Mouse (Mus musculus): ENCODE results near the gene Cd55. TPM values are rescaled to one million over a fixed set of nuclear protein-coding genes. Genes with fewer than 3 reads are reported as not detected.
"Not testable (repeated sequence)": the region's sequence is repeated elsewhere in the genome, so short reads cannot be mapped to it uniquely, and the experiment has no call there.

Cd55 gene
- polyA plus RNA-seq, 1 experiment from 2014 or later: 5.9 TPM

DNA sequence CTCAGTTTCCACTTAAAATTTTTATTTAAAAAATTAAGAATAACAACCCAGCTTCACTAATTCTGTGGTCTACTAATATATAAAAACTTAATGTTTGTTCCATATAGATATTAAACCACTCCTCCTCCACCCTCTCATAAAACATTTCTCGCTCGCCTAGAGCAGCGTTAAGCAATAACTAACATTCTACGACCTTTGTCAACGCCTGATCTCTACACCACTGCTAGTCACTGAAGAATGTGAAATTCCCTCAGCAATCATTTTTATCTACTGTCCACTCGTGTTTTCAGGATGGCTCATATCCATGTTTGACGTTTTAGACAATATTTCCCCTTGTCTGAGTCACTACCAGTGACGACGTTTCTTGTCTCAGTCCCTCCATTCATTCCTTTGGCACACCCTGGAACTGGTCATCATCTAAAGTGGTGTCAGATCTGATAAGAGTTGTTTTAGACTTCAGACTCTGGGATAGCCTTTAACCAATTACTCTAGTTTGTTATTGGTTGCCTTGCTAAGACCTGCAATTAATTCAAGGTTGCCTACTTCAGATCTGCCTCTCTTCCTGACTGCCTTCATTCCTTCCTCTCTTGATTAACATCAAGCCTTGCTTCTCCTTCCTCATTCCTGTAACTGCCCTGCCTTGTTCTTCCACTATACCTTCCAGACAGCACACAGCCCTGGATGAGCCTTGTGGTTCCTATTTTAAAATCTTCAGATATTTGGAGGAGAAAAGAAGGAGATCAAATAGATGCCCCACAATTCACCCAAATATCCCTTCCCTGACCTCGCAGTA lies 23.5 kb upstream of the Cd55 start:
- no peak for ATAC-seq
- Histone ChIP-seq H3K4me3 (replicated peaks; ENCODE audit: low read length) (no peak overlapping the region), H3K27ac (ENCODE audit: low read length) (no peak overlapping the region), H3K9ac (replicated peaks; ENCODE audit: low read depth, low read length) (no peak overlapping the region), H3K4me1 (replicated peaks; ENCODE audit: control insufficient read depth, insufficient read depth, low read length) (no peaks in the 10 kb centered on the region), H3K27me3 (replicated peaks; ENCODE audit: control insufficient read depth, insufficient read depth, low read length) (no peaks in the 10 kb centered on the region), H3K9me3 (ENCODE audit: control insufficient read depth, low read length) (peaks cover 3% of the 10 kb centered on the region; the same call in 1 of the 2 replicates), H3K4me2 (ENCODE audit: low read length) (no peak overlapping the region), H3K36me3 (ENCODE audit: control insufficient read depth, insufficient read depth) (no peaks in the 10 kb centered on the region)
- WGBS: 90% methylated on average over 10 of the region's 10 CpGs

DNA sequence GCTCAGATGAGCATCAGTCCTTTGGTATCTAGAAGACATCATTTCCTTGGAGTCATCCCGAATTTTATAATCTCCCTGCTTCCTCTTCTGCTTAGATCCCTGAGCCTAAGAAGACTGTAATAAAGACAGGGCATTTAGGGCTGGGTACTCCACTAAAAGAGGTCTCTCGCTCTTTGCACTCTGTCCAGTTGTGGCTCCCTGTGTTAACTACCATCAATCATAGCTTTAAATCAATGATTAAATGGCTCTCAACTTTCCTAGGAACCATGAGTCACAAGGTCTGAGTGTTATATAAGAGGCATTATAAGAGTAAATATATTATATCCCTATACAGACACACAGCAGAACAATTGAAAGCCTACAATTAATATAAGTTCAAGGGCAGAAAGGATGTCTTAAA lies 22.8 kb upstream of the Cd55 start:
- 88% methylated on average over 2 of the region's 2 CpGs for WGBS

DNA sequence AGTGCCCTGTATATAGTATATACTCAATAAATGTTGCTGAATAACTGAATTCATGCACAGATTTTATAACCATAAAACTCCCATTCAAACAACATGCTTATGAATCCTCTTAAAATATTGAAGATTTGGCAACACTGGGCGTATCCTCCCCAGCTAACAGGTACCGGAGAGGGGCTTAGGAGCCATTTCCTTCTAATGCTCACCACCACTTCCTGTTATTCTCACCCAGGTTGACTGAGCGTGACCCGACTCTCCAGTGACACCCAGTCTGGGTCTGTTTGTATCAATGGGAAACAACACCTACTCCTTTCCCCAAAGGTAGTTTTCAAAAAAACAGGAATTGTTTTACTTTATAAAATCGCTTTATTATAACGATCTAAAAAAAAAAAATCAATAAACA lies 12.4 kb upstream of the Cd55 start:
- no peaks in the 10 kb centered on the region for H3K9me3 ChIP-seq (ENCODE audit: control insufficient read depth, low read length)
- H3K27me3 ChIP-seq (replicated peaks; ENCODE audit: control insufficient read depth, insufficient read depth, low read length): no peaks in the 10 kb centered on the region
- ATAC-seq: no peak
- no peaks in the 10 kb centered on the region for H3K4me1 ChIP-seq (replicated peaks; ENCODE audit: control insufficient read depth, insufficient read depth, low read length)
- no peak overlapping the region for H3K4me2 ChIP-seq (ENCODE audit: low read length)
- H3K9ac ChIP-seq (replicated peaks; ENCODE audit: low read depth, low read length): no peak overlapping the region
- 91% methylated on average over 6 of the region's 6 CpGs for WGBS
- no peaks in the 10 kb centered on the region for H3K36me3 ChIP-seq (ENCODE audit: control insufficient read depth, insufficient read depth)
- H3K4me3 ChIP-seq (replicated peaks; ENCODE audit: low read length): no peak overlapping the region
- no peak overlapping the region for H3K27ac ChIP-seq (ENCODE audit: low read length)

More for the DNA sequence above, 22.8 kb upstream of the Cd55 start:
- no peak overlapping the region for H3K9ac ChIP-seq (replicated peaks; ENCODE audit: low read depth, low read length)
- ATAC-seq: no peak
- no peaks in the 10 kb centered on the region for H3K4me1 ChIP-seq (replicated peaks; ENCODE audit: control insufficient read depth, insufficient read depth, low read length)
- no peaks in the 10 kb centered on the region for H3K27me3 ChIP-seq (replicated peaks; ENCODE audit: control insufficient read depth, insufficient read depth, low read length)
- no peaks in the 10 kb centered on the region for H3K36me3 ChIP-seq (ENCODE audit: control insufficient read depth, insufficient read depth)
- H3K4me2 ChIP-seq (ENCODE audit: low read length): no peak overlapping the region
- H3K4me3 ChIP-seq (replicated peaks; ENCODE audit: low read length): no peak overlapping the region
- peaks cover 3% of the 10 kb centered on the region; the same call in 1 of the 2 replicates for H3K9me3 ChIP-seq (ENCODE audit: control insufficient read depth, low read length)
- H3K27ac ChIP-seq (ENCODE audit: low read length): no peak overlapping the region

DNA sequence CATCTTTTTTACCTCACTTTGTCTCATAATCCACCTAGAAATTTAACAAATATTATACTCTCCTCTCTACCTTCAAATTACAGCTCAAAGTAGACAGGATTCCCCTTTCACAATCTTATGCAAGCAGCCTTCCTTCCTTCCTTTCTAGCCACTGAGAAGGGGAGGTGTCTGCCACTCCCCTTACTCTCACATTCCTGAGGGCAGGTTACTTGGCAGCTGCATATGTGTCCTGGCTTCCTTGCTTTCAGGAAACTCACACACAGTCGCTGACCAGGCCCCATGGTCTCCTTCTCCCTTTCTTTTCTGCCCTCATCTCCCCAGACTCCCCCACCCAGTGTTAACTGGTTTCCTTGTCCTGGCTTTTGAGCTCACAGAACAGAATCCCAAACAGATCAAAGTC lies 11.7 kb upstream of the Cd55 start:
- Histone ChIP-seq H3K9me3 (ENCODE audit: control insufficient read depth, low read length) (no peaks in the 10 kb centered on the region), H3K4me3 (replicated peaks; ENCODE audit: low read length) (no peak overlapping the region), H3K27ac (ENCODE audit: low read length) (no peak overlapping the region), H3K36me3 (ENCODE audit: control insufficient read depth, insufficient read depth) (no peaks in the 10 kb centered on the region), H3K9ac (replicated peaks; ENCODE audit: low read depth, low read length) (no peak overlapping the region), H3K27me3 (replicated peaks; ENCODE audit: control insufficient read depth, insufficient read depth, low read length) (no peaks in the 10 kb centered on the region), H3K4me2 (ENCODE audit: low read length) (no peak overlapping the region), H3K4me1 (replicated peaks; ENCODE audit: control insufficient read depth, insufficient read depth, low read length) (no peaks in the 10 kb centered on the region)
- WGBS: 27% methylated on average over 1 of the region's 1 CpGs
- no peak for ATAC-seq

DNA sequence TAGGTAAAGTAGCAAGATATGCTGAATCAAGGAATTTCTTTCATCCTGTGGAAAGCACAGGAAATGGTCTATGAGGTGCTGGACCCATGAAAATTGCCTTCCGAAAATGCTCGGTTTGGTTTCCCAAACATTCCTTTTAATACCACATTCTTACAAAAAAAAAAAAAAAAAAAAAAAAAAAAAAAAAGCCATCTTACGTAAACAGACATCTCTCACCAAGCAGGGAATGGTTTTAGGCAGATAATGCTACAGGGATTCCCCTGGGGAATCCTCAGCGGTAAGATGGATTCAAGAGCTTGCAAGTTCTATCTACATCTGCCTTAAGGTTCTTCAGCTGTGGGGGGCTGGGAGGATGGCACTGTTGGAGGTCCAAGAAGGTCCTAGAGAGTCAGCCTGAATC lies 7.5 kb upstream of the Cd55 start:
- Histone ChIP-seq H3K27ac (ENCODE audit: low read length) (no peak overlapping the region), H3K27me3 (replicated peaks; ENCODE audit: control insufficient read depth, insufficient read depth, low read length) (no peaks in the 10 kb centered on the region), H3K9ac (replicated peaks; ENCODE audit: low read depth, low read length) (no peak overlapping the region), H3K4me1 (replicated peaks; ENCODE audit: control insufficient read depth, insufficient read depth, low read length) (no peaks in the 10 kb centered on the region), H3K4me2 (ENCODE audit: low read length) (no peak overlapping the region), H3K36me3 (ENCODE audit: control insufficient read depth, insufficient read depth) (no peaks in the 10 kb centered on the region), H3K9me3 (ENCODE audit: control insufficient read depth, low read length) (no peaks in the 10 kb centered on the region), H3K4me3 (replicated peaks; ENCODE audit: low read length) (no peak overlapping the region)
- ATAC-seq: no peak
- WGBS: 89% methylated on average over 4 of the region's 4 CpGs

DNA sequence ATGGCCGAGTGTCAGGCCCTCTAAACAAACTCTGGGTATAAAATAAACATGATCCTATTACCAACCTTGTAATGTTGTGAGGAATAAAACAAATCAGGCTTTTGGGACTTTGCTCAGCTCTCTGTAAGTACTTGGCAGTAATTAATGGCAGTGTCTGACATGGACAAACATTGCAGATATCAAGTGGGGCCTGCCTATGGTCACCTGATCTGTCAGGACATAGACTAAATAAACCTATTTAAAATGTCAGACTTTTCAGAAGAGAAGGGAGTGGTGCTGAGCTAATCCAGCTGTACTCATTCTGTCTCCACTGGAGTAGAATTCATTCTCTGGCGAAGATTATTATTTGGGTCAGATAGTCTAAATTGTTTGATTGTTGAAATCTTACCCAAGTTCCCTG lies 4.9 kb upstream of the Cd55 start:
- H3K4me1 ChIP-seq (replicated peaks; ENCODE audit: control insufficient read depth, insufficient read depth, low read length): no peaks in the 10 kb centered on the region; the same call in 1 of the 2 replicates
- ATAC-seq: no peak
- H3K36me3 ChIP-seq (ENCODE audit: control insufficient read depth, insufficient read depth): no peaks in the 10 kb centered on the region
- no peak overlapping the region for H3K4me3 ChIP-seq (replicated peaks; ENCODE audit: low read length)
- H3K9ac ChIP-seq (replicated peaks; ENCODE audit: low read depth, low read length): no peak overlapping the region
- H3K9me3 ChIP-seq (ENCODE audit: control insufficient read depth, low read length): no peaks in the 10 kb centered on the region
- H3K27me3 ChIP-seq (replicated peaks; ENCODE audit: control insufficient read depth, insufficient read depth, low read length): no peaks in the 10 kb centered on the region
- no peak overlapping the region for H3K27ac ChIP-seq (ENCODE audit: low read length)
- no peak overlapping the region for H3K4me2 ChIP-seq (ENCODE audit: low read length)
- 68% methylated on average over 2 of the region's 2 CpGs for WGBS

DNA sequence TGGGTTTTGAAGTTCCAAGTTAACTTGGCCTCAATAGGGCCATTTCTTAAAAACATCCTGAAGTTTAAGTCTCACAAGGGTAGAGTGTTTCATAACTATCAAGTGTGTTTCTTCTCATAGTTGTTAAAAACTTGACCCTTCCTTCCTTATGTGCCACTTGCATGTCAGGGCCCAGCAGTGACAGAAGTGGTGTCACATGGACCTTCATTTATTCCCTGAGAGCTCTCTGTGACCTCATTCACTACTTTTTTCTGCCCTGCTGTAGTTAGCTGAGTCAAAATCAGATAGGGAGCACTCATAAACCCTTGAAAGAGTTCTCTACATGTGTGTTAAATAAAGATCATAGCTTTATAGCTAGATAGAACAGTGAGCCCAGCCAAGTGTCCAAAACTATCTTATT lies 1.6 kb upstream of the Cd55 start:
- H3K4me2 ChIP-seq (ENCODE audit: low read length): no peak overlapping the region

DNA sequence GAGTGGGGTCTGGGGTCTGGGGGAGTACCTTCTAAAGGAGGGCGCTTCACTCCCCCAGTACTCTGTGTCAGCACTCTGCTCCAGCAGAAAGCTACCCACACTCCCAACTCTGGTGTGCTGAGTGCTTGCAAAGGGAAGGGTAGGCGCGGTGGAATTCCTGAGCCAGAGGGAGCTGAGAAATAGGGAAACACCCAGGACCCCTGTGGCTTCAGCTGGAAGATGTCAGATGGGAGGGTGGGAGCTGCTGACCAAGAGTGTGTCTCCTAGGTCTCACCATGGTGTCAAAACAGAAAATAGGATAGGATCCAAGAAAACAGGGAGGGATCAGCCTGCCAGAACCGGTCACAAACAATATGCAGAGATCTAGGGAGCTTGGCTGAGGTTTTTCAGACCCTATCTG lies 323 bp upstream of the Cd55 start:
- Histone ChIP-seq H3K9me3 (ENCODE audit: control insufficient read depth, low read length) (no peaks in the 10 kb centered on the region), H3K4me1 (replicated peaks; ENCODE audit: control insufficient read depth, insufficient read depth, low read length) (peaks cover 4% of the 10 kb centered on the region; the same call in 1 of the 2 replicates), H3K9ac (replicated peaks; ENCODE audit: low read depth, low read length) (peak overlapping the region; percentile 61), H3K27ac (ENCODE audit: low read length) (no peak overlapping the region), H3K27me3 (replicated peaks; ENCODE audit: control insufficient read depth, insufficient read depth, low read length) (no peaks in the 10 kb centered on the region), H3K4me3 (replicated peaks; ENCODE audit: low read length) (peak overlapping the region; percentile 70), H3K4me2 (ENCODE audit: low read length) (peak overlapping the region; percentile 76), H3K36me3 (ENCODE audit: control insufficient read depth, insufficient read depth) (no peaks in the 10 kb centered on the region)
- 2% methylated on average over 4 of the region's 4 CpGs for WGBS
- ATAC-seq: peak; percentile 88

More for the DNA sequence above, 1.6 kb upstream of the Cd55 start:
- Histone ChIP-seq H3K36me3 (ENCODE audit: control insufficient read depth, insufficient read depth) (no peaks in the 10 kb centered on the region), H3K27me3 (replicated peaks; ENCODE audit: control insufficient read depth, insufficient read depth, low read length) (no peaks in the 10 kb centered on the region), H3K4me3 (replicated peaks; ENCODE audit: low read length) (no peak overlapping the region), H3K9me3 (ENCODE audit: control insufficient read depth, low read length) (no peaks in the 10 kb centered on the region), H3K27ac (ENCODE audit: low read length) (no peak overlapping the region), H3K9ac (replicated peaks; ENCODE audit: low read depth, low read length) (no peak overlapping the region), H3K4me1 (replicated peaks; ENCODE audit: control insufficient read depth, insufficient read depth, low read length) (peaks cover 4% of the 10 kb centered on the region; the same call in 1 of the 2 replicates)
- ATAC-seq: no peak

DNA sequence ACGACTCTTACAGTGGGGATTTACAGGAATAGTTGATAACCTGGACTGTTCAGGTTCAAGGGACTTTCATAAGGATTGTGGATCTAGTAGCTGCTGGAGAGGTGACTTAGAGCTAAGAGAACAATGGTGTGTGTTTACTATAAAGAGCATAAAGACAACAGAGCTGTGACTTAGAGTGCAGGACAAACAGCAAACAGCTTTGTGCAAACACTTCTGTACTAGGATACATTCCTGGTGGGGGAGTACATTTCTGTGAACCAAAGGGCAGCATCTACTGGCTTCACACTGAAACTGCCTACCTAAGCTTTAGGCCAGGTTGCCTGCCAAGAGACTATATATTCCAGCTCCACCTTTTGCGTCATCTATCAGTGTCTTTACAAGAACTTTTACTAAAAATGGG lies 7.4 kb downstream of the Cd55 start:
- Histone ChIP-seq H3K9me3 (ENCODE audit: control insufficient read depth, low read length) (no peaks in the 10 kb centered on the region), H3K4me2 (ENCODE audit: low read length) (no peak overlapping the region), H3K27me3 (replicated peaks; ENCODE audit: control insufficient read depth, insufficient read depth, low read length) (no peaks in the 10 kb centered on the region), H3K27ac (ENCODE audit: low read length) (no peak overlapping the region), H3K4me3 (replicated peaks; ENCODE audit: low read length) (no peak overlapping the region), H3K36me3 (ENCODE audit: control insufficient read depth, insufficient read depth) (no peaks in the 10 kb centered on the region), H3K9ac (replicated peaks; ENCODE audit: low read depth, low read length) (no peak overlapping the region), H3K4me1 (replicated peaks; ENCODE audit: control insufficient read depth, insufficient read depth, low read length) (no peaks in the 10 kb centered on the region)
- WGBS: 94% methylated on average over 2 of the region's 2 CpGs
- no peak for ATAC-seq

DNA sequence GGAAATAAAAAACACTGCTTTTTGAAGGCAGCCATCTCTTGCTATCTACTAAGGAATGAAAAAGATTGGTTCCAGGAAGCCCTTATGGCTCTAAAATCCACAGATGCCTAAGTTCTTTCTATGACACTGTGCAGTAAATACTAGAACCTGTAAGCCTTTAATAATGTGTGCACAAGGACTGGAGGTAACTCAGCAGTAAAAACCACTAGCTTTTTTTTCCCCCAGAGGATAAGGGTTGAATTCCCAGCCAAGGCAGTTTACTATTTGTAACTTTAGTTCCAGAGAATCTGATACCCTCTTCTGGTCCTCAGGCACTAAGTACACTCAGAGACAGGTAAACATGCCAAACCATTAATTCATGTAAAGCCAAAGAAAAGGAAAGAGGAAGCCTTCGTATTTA lies 19.6 kb downstream of the Cd55 start:
- not testable (repeated sequence) for H3K9ac ChIP-seq (replicated peaks; ENCODE audit: low read depth, low read length); H3K4me1 ChIP-seq (replicated peaks; ENCODE audit: control insufficient read depth, insufficient read depth, low read length); H3K27me3 ChIP-seq (replicated peaks; ENCODE audit: control insufficient read depth, insufficient read depth, low read length); H3K4me3 ChIP-seq (replicated peaks; ENCODE audit: low read length); H3K27ac ChIP-seq (ENCODE audit: low read length); H3K4me2 ChIP-seq (ENCODE audit: low read length); ATAC-seq; H3K9me3 ChIP-seq (ENCODE audit: control insufficient read depth, low read length); H3K36me3 ChIP-seq (ENCODE audit: control insufficient read depth, insufficient read depth)
- 86% methylated on average over 1 of the region's 1 CpGs for WGBS
